Mouse (Mus musculus): Measurements from ENCODE around the gene Eepd1.

- TF ChIP-seq POLR2A (IDR thresholded peaks at IDR 0.05; ENCODE audit: borderline replicate concordance, control insufficient read depth, low read depth, low read length), result no peak
- no peak for TF ChIP-seq CTCF (IDR thresholded peaks at IDR 0.05; ENCODE audit: control insufficient read depth, insufficient read depth, low read length)
Measured at GRCm38 (mm10) chr9:25484619-25484986, 3.3 kb downstream of the Eepd1 start.

All from bone marrow, adult 2 months (tissue).